Mouse (Mus musculus): ENCODE data around the gene Med26.

Med26 gene

GRCm38 (mm10) chr8:72547122-72547801, 808 bp downstream of the Med26 start:
- DNase-seq: peak in 1 of 2 experiments; percentile 15

GRCm38 (mm10) chr8:72539234-72539633, 8.8 kb downstream of the Med26 start:
- no peak for DNase-seq

GRCm38 (mm10) chr8:72534888-72535287, 13.2 kb downstream of the Med26 start:
- DNase-seq: no peak

GRCm38 (mm10) chr8:72532103-72532502, 16.0 kb downstream of the Med26 start:
- no peak for DNase-seq

- no peak for DNase-seq
Measured at GRCm38 (mm10) chr8:72521888-72522287, 26.2 kb downstream of the Med26 start.

- DNase-seq: no peak
Measured at GRCm38 (mm10) chr8:72517421-72517988, 30.6 kb downstream of the Med26 start.

GRCm38 (mm10) chr8:72513158-72513557, 34.9 kb downstream of the Med26 start:
- no peak for DNase-seq

GRCm38 (mm10) chr8:72512648-72513047, 35.4 kb downstream of the Med26 start:
- no peak for DNase-seq

- no peak for DNase-seq
Measured at GRCm38 (mm10) chr8:72507505-72507904, 40.6 kb downstream of the Med26 start.

GRCm38 (mm10) chr8:72504637-72505314, 43.3 kb downstream of the Med26 start:
- no peak for DNase-seq

- no peak for DNase-seq
Measured at GRCm38 (mm10) chr8:72504137-72504536, 43.9 kb downstream of the Med26 start.

- no peak for DNase-seq
Measured at GRCm38 (mm10) chr8:72500521-72500931, 47.5 kb downstream of the Med26 start.

GRCm38 (mm10) chr8:72499521-72500284, 48.4 kb downstream of the Med26 start:
- no peak for DNase-seq

- no peak for DNase-seq
Measured at GRCm38 (mm10) chr8:72498527-72498926, 49.5 kb downstream of the Med26 start.

- DNase-seq: no peak
Measured at GRCm38 (mm10) chr8:72497911-72498310, 50.2 kb downstream of the Med26 start.

- no peak for DNase-seq
Measured at GRCm38 (mm10) chr8:72496217-72496616, 51.9 kb downstream of the Med26 start.

GRCm38 (mm10) chr8:72495411-72496111, 52.5 kb downstream of the Med26 start:
- DNase-seq: no peak

GRCm38 (mm10) chr8:72493381-72493780, 54.7 kb downstream of the Med26 start:
- no peak for DNase-seq

- peak; percentile 99 to 100 for DNase-seq
Measured at GRCm38 (mm10) chr8:72492622-72493081, 55.4 kb downstream of the Med26 start.

- DNase-seq: peak; percentile 29 to 35
Measured at GRCm38 (mm10) chr8:72491680-72492621, 56.1 kb downstream of the Med26 start, which contains the start of gene Slc35e1. Gene Slc35e1, minus strand, starts transcription at chr8:72492614.

GRCm38 (mm10) chr8:72491017-72491416, 57.1 kb downstream of the Med26 start:
- no peak for DNase-seq

All from lung, adult 18-20 months (tissue).